In genomic region chr12:8673121-8673973, GRCm38 (mm10) we compare ENCODE assay signal across 8 mouse cellular contexts. TPM values are rescaled to one million over a fixed set of nuclear protein-coding genes. Genes with fewer than 3 reads are reported as not detected.
DNase-seq lines count a peak whose midpoint lies in the region; ATAC-seq and TF ChIP-seq lines count a peak whose summit lies in the region.

No protein-coding gene starts in this region.

- H3K27ac ChIP-seq in layer of hippocampus, adult 2 months = peak overlapping the region; percentile 98
- H3K27ac ChIP-seq in bone marrow macrophage, adult 2 months (ENCODE audit: insufficient read depth, low read depth, low read length) = peak overlapping the region; percentile 87

- peak; percentile 18 to 47 for ATAC-seq in hematopoietic stem cell, adult 5-6 weeks (replicated peaks in 1 of 2; ENCODE audit: insufficient read depth in 1 of 2, low FRiP score in 2 of 2, low TSS enrichment in 1 of 2, low read depth in 1 of 2, poor library complexity in 2 of 2, severe bottlenecking in 2 of 2)
- peak; percentile 36 for ATAC-seq in megakaryocyte-erythroid progenitor cell, adult 5-6 weeks (replicated peaks; ENCODE audit: low FRiP score, low TSS enrichment, poor library complexity, severe bottlenecking)

- H3K4me3 ChIP-seq in layer of hippocampus, adult 2 months = peak overlapping the region; percentile 90
- H3K4me3 ChIP-seq in bone marrow macrophage, adult 2 months (ENCODE audit: insufficient read depth, low read length) = peak overlapping the region; percentile 79

- no peak for DNase-seq in layer of hippocampus, adult 2 months (ENCODE audit: low spot score in 2 of 2)
- DNase-seq in layer of hippocampus, postnatal 10 days (ENCODE audit: low spot score in 2 of 2) = no peak
- DNase-seq in adrenal gland, postnatal 25 days = no peak
- DNase-seq in adrenal gland, adult 18-20 months (ENCODE audit: low spot score in 2 of 2) = no peak
- no peak for DNase-seq in right cerebral cortex, postnatal 36 days (ENCODE audit: low spot score in 2 of 2)

- H3K4me1 ChIP-seq in bone marrow macrophage, adult 2 months (ENCODE audit: control insufficient read depth, insufficient read depth, low read length) = peaks cover 19% of the 10 kb centered on the region

- no peak for TF ChIP-seq CTCF in layer of hippocampus, adult 2 months (conservative IDR thresholded peaks at IDR 0.05)
- no peak for TF ChIP-seq CTCF in bone marrow macrophage, adult 2 months (IDR thresholded peaks at IDR 0.05; ENCODE audit: low read depth, low read length)

- TF ChIP-seq POLR2A in bone marrow macrophage, adult 2 months (IDR thresholded peaks at IDR 0.05; ENCODE audit: borderline replicate concordance, low read depth, low read length) = no peak

RNA-seq across cellular contexts. Expression of gene Pum2, which starts 0.6 kb away (rescaled TPM):
- 100 to 1,000 TPM; 186 to 195 TPM for total RNA-seq in layer of hippocampus, adult 2 months (2021)
- total RNA-seq in layer of hippocampus, postnatal 10 days (2021) = 100 to 1,000 TPM; 146 to 157 TPM
- polyA plus RNA-seq in bone marrow macrophage, adult 2 months (2012; ENCODE audit: insufficient read depth, insufficient read length, missing spikeins) = 90.6 and 99.6 TPM in 2 replicates
- 173 and 218 TPM in 2 replicates for total RNA-seq in hematopoietic stem cell, adult 5-6 weeks (2017)
- 111 and 154 TPM in 2 replicates for total RNA-seq in megakaryocyte-erythroid progenitor cell, adult 5-6 weeks (2014; fragmentation: Nextera tagmentation)
- 109 and 153 TPM in 2 replicates for total RNA-seq in megakaryocyte-erythroid progenitor cell, adult 5-6 weeks (2017)
- 119 and 159 TPM in 2 replicates for total RNA-seq in adrenal gland, postnatal 25 days (2021)
- 100 to 1,000 TPM; 116 to 149 TPM for total RNA-seq in adrenal gland, adult 18-20 months (2021)
